Mouse (Mus musculus) lung, adult 2 months (tissue): ENCODE measurements around the gene Aimp1.

Experiments used
- CTCF ChIP-seq: fragments of 200-500 bp; IDR thresholded peaks from 2 replicates; pipeline ENCODE4 v1.5.1; 2011; ENCODE audit warnings: mild to moderate bottlenecking, low read length, control low read depth; ENCODE audit not compliant: insufficient read depth
- POLR2A ChIP-seq: fragments of 200-500 bp; IDR thresholded peaks from 2 replicates; pipeline ENCODE4 v1.6.1; 2011; ENCODE audit warnings: low read depth, mild to moderate bottlenecking, control low read depth, low read length, borderline replicate concordance; ENCODE audit errors: extremely low read depth

DNA sequence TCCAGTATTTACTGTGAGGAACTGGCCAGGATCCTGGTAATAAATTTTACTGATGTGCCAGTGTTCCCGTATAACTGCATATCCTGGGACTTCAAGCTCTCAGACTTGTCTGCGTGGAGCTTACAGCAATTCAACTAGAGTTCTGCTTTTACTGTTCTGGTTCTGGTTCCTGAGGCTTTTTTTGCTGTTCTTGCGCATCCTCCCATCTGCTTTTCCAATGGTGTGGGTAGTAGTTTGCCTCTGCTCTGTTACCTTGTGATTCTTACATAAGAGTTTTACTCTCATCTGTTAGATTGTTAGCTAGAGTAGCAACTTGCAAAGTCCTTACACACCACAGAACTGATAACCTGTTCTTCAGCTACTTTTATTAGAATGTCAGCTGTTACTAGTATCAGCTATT, 40.2 kb upstream of the Aimp1 start:
- TF ChIP-seq POLR2A (no peak), CTCF (no peak)
